Mouse (Mus musculus) embryo, embryonic 11 days (tissue): ENCODE measurements at regions not wholly inside any gene's neighbourhood (a gene's known extent, or its start where the extent isn't known, plus 50 kb on each side); places are given as distances from the start of the nearest gene placed in this dataset.
A peak's percentile ranks its signal among the peaks of the same experiment; 100 is the strongest.

ENCODE experiments used
- DNase-seq: peaks from one replicate; pipeline ENCODE4 v3.0.0-alpha.2; 2015

DNA sequence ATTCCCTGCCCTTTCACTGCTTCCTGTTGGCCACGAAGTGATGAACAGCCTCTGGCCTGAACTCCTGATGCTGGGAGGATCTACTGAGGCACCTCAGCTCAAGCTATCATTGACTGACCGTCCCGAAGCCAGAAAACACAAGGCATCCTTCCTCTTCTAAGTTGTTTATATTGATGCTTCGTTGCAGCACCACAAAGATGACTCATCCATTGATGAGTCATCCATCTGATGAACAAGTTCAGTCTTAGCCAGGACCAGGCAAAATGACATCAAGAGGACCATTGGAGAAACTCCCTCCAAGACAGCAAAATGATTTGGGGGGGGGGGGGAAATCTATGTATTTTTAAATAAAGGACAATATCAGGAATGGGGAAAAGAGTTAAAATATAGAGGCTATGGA lies 144.5 kb downstream of the Rab28 start:
- DNase-seq = no peak

- DNase-seq = peak; percentile 8
These were observed 145.7 kb downstream of the Rab28 start for GRCm38 (mm10) chr5:41562299-41562698.

DNA sequence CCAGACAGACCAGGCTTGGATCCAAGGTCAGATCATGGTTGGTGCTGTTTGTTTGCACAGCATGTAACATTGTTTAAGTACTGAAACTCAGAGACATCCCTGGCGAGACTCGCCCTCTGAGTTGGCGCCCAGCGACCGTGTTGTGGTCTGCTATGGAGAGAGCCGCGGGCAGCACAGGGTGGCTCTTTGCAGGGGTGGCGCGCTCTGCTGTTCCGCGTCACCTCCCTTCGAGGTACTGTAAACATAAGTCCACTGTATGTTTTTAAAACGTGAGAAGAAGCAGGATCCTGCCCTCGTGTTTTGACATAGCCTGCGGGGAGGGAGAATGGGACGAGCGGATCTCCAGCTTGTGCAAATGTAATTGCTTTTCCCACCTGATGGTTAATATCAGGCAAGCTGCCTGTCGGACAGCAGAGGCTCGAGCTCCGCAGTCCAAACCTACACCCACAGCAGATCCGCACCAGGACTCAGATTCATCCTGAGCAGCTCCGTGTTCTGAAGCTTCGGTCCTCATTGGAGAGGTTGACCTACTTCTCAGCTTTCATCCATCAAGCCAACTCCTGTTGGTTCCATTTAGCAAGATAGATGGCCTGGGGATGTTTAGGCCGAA lies 151.2 kb downstream of the Rab28 start:
- peak; percentile 24 for DNase-seq

- DNase-seq = no peak
These were observed 153.6 kb downstream of the Rab28 start for GRCm38 (mm10) chr5:41554312-41554711.

- DNase-seq = no peak
These were observed 157.9 kb downstream of the Rab28 start for GRCm38 (mm10) chr5:41550063-41550462.

- peak; percentile 27 for DNase-seq
These were observed 161.0 kb downstream of the Rab28 start for GRCm38 (mm10) chr5:41546909-41547308.

GRCm38 (mm10) chr5:41540789-41541188 lies 167.2 kb downstream of the Rab28 start:
- DNase-seq = peak; percentile 32

- DNase-seq = no peak
These were observed 173.4 kb downstream of the Rab28 start for GRCm38 (mm10) chr5:41534598-41534997.
